Mouse (Mus musculus) frontal cortex, postnatal 36 days (tissue): ENCODE measurements around the gene Cgn.
A peak's percentile ranks its signal among the peaks of the same experiment; 100 is the strongest.

ENCODE experiments used
- DNase-seq, 2 experiments: peaks; one replicate each; pipeline ENCODE4 v3.0.0; 2022; ENCODE audit warnings: low spot score in 2 of 2

Cgn gene

GRCm38 (mm10) chr3:94786367-94786835, at the start of gene Cgn:
Gene Cgn (minus strand): TSS chr3:94786492.
- peak; percentile 89 to 91 for DNase-seq

DNA sequence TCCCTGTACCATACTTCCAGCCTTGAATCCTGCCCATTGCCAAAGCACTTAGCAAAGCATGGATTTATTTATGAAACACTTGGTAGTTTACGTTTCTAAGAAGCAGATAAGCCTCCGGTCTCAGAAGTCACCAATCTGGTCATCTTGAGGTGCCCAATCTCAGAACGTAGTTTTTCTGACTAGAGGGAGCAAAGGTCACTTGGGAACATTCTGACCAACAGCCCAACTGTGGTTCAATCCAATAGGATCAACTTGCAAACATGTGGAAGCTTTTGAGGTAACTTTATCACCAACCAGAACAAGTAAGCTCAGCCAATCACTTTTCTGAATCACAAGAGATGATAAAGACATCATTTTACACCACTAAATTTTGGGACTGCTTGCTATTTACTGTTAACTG, 49.1 kb upstream of the Cgn start:
- DNase-seq = no peak

DNA sequence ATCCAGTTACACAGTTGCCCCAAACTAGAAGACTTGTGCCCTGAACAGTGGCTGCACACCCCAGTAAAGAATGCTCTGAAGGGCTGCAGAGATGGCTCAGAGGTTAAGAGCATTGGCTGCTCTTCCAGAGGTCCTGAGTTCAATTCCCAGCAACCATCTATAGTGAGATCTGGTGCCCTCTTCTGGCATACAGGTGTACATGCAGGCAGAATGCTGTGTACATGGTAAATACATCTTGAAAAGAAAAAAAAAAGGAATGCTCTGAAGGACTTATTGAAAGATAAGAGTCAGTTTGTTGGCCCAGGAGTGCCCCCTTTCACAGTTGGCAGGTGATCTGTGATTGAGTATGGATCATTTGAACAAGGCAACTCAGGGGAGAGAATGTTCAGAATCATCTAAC, 47.1 kb upstream of the Cgn start:
- DNase-seq = no peak

GRCm38 (mm10) chr3:94832701-94833100, 46.4 kb upstream of the Cgn start:
- DNase-seq = no peak

GRCm38 (mm10) chr3:94832100-94832499, 45.8 kb upstream of the Cgn start:
- DNase-seq = no peak

DNA sequence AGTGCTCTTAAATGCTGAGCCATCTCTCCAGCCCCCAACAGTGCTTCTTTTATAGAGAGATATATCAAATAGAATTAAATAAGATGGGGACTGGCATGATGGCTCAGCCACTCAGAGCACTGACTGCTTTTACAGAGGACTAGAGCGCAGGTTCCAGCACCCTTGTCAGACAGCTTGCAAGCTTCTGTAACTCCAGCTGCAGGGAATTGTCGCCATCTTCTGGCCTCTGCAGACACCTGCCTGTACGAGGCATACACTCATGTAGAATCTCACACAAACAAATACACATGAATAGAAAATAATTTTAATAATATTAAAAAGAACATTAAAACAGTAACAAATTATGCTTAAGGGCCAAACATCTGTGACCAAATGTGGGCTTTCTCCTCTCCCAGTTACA, 37.8 kb upstream of the Cgn start:
- DNase-seq = no peak

DNA sequence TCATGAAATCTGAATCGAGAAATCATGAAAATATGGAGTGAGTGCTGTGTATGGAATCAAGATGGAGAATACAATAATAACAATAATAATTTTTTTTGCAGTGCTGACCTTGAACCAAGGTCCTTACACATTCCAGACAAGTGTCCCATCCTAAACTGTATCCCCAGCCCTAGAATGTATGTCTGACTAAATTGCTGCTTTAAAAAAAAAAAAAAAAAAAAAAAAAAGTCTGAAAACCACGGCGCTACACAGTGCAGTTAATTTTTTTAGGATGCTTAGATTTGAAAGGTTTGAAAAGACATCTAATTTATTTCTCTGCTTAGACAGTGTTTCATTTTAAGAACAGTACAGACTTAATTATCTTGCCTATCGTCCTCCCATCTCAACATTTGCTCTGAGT, 35.8 kb upstream of the Cgn start:
- no peak for DNase-seq

DNA sequence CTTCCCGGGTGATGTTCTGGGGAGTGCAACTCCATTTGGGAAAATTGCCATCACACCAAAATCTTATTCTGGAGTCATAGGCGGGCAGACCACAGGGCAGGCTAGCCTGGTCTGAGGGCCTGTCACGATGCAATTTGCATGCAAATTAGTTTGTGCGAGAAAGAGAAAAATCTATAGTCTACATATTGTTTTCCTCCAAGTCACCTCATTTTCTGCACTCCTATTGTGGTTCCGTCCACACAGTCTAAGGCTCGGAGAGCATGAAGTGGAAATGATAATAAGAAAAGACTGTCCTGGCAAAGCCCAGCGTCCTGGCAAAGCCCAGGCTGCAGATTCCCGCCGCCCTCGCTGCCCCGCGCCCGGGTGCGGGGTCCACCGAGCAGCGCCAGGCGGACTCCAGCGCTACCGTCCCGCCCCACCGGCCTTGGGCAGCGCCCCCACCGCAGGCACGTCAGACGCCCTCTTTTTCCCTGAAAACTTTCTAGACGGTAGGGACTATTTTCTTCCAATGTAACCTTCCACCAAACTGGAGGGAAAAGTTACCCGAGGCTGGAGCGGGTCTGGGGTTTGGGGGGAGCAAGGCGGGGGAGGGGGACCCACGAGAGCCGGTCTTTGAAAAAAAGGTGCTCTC, 34.8 kb upstream of the Cgn start:
- peak; percentile 15 for DNase-seq

- DNase-seq = no peak
These were observed 33.4 kb upstream of the Cgn start for GRCm38 (mm10) chr3:94819452-94820425.

DNA sequence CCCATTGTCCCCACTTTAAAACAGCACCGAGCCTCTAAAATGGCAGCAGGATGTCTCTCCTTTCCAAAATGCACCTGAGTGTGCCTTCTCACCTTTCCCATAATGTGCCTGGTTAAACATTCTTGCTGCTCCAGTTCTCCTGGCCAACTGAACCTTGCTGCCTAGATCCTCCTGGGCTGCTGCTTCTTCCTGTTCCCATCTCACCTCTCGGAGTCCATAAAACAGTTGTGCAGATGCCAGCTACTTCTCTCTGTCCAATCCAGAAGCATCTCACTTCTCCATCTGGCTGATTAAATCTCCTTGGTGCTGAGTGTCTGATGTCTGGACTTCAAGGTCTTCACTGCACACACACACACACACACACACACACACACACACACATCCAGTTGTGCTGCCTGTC, 31.4 kb upstream of the Cgn start:
- DNase-seq = no peak

DNA sequence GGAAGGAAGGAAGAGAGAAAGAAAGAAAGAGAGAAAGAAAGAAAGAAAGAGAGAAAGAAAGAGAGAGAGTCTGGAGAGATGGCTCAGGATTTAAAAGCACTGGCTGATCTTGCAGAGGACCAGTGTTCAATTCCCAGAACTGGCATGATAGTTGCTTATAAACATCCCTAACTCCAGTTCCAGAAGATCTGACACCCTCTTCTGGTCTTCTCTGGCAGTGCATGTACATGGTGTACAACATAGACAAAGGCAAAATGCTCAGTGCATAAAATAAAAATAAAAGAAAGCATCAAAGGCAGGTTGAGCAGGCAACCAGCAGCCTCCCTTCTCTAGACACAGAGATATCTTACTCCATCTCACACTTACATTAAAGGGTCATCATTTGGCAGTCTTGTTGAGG, 29.3 kb upstream of the Cgn start:
- no peak for DNase-seq

DNA sequence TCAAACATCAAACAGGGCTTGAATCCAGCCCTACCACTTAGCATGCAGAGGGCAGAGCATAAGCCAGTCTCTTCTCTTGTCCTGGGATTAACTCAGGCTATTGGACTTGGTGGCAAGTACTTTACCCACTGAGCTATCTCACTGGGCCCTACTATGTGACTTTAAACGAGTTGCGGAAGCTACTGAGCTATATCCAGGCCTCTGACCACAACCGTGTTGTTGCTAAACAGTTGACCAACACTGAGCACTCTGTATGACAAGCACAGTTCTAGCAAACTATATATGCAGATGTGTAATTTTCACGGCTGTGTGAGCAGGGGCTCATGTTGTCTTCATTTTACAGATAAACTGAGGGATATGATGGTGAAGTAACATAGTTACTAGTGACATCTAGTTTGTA, 28.4 kb upstream of the Cgn start:
- no peak for DNase-seq

GRCm38 (mm10) chr3:94814063-94814462, 27.8 kb upstream of the Cgn start:
- DNase-seq = no peak

DNA sequence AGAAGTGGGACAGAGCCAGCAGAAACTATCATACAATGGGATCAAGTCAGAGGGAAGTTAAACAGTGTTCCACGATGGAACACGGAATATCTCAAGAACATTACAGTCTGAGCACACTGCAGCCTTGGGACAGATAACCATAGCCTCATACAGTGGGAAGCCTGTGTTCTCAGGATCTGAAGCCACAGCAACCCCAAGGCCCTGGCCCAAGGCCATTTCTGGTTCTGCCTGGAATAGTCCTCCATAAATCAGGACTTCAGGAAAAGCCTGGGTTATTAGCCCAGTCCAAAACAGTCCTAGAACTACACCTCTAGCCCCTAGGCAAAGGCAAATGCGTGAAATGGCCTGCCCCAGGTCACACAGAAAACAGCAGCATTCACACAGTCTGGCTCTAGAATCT, 27.4 kb upstream of the Cgn start:
- no peak for DNase-seq

- DNase-seq = peak in 1 of 2 experiments; percentile 10
These were observed 25.3 kb upstream of the Cgn start for GRCm38 (mm10) chr3:94811628-94812027.

GRCm38 (mm10) chr3:94808296-94808695, 22.0 kb upstream of the Cgn start:
- no peak for DNase-seq

GRCm38 (mm10) chr3:94804976-94805375, 18.7 kb upstream of the Cgn start:
- no peak for DNase-seq

GRCm38 (mm10) chr3:94804146-94804545, 17.9 kb upstream of the Cgn start:
- peak in 1 of 2 experiments; percentile 14 for DNase-seq

- no peak for DNase-seq
These were observed 9.9 kb upstream of the Cgn start for GRCm38 (mm10) chr3:94796181-94796580.

DNA sequence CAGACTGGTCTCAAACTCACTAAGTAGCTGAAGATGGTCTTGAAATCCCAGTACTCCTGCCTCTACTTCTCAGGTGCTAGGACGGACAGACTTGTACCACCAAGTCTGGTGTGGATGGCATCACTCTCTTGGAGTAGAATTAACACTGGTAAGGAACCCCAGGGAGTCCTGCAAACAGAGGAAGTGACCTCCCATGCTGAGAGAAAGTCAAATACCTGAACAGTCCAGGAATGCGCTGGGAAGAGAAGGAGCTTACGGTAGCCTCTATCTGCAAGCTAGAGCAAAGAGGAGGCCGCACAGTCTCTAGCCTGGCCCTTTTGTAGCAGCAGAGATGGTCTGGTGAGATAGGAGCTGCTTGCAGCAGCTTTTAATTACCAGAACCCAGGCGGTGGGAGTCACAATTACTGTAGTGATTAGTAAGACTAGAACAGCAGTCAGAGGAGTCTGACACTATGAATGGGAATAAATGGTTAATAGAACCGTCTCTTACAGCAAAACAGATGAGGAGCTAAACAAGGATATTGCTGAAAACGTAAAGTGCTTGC, 9.4 kb upstream of the Cgn start:
- no peak for DNase-seq

GRCm38 (mm10) chr3:94794359-94794758, 8.1 kb upstream of the Cgn start:
- no peak for DNase-seq

GRCm38 (mm10) chr3:94793672-94794071, 7.4 kb upstream of the Cgn start:
- DNase-seq = no peak

GRCm38 (mm10) chr3:94792258-94792657, 6.0 kb upstream of the Cgn start:
- peak; percentile 12 to 13 for DNase-seq
